Mouse (Mus musculus): ENCODE measurements around the gene Eif2a.
A peak's percentile ranks its signal among the peaks of the same experiment; 100 is the strongest.
"Not testable (repeated sequence)": the region's sequence is repeated elsewhere in the genome, so short reads cannot be mapped to it uniquely, and the experiment has no call there.

Gene Eif2a

DNA sequence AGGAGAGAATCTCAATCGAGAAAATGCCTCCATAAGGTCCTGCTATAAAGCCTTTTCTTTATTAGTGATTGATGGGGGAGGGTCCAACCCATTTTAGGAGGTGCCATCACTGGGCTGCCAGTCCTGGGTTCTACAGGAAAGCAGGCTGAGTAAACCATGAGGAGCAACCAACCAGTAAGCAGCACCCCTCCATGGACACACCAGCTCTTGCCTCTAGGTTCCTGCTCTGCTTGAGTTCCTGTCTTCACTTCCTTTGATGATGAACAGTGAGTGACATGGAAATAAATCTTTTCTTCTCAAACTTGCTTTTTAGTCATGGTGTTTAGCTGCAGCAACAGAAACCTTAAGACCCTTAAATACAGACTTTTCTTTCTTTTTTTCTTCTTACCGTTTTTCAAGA, 4.3 kb upstream of the Eif2a start:
- no peak for DNase-seq (ENCODE audit: low spot score in 2 of 2)

DNA sequence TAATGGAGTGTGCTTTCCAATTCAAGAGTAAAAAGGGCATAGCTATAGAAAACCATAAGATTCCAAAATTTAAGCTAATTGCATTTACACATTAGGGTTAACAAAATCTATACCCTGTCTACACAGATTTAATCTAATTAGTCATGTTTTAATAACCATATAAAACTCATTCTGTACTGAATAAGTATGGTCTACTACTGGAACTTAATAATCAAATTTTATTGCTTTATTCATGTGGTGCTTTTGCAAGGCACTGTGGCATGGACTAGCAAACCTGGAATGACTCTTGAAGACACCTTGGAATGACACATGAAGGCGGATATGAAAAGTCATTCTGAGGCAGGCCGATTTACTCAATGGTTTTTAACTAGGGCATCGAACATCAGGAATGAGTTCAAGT, 2.2 kb upstream of the Eif2a start:
- DNase-seq (ENCODE audit: low spot score in 2 of 2): no peak

DNA sequence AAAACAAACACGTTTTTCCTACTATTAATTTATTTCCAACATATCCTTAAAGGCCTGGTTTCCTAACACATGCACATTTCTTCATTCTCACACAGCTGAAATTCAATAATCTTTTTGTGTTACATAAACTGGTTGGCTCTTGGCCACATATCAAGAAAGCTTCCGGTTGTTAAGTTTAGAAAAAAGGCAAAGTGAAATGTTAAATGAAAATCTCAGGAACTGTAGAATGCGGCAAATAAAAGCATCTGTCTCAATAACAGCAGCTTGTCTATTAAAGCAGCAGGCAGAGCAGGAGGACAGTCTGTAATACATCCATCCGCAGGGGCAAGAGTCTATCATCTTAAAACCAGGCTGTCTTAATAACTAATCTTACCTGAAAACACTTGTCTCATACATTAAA, 1.4 kb upstream of the Eif2a start:
- no peak for DNase-seq (ENCODE audit: low spot score in 2 of 2)

DNA sequence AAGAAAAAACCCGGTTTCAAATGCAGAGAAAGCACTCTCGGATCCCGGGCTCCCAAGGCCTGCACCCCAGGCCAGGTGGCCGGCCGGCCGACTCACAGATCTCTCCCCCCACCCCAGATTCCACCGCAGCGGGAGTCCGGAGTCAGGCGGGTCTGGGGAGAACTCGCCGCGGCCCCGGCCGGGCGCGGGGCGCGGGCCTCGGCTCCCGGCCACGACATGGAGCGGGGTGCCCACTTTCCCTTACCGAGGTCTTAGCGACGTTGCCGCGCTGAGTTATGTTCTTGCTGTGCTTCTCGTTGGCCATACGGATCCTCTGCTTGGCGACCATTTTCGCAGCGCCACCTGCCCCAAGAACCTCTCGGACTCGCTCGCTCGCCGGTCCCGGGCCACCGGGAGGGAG, 455 bp upstream of the Eif2a start:
- no peak for DNase-seq (ENCODE audit: low spot score in 2 of 2)

DNA sequence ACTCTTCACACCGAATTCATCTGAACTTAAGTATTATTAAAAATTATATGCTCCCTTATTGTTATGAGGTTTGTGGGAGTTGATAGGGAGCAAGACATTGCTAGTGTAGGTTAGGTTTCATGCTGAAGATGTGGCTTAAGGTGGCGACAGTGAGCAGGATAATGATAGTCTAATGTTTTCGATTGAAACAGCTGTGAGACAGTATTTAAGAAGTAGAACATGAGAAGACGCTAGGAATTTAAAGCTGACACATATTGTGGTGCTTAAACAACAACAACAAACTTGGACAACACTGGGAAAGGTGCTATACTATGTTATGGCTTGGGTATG, 752 bp downstream of the Eif2a start:
- DNase-seq (ENCODE audit: low spot score in 2 of 2): no peak

DNA sequence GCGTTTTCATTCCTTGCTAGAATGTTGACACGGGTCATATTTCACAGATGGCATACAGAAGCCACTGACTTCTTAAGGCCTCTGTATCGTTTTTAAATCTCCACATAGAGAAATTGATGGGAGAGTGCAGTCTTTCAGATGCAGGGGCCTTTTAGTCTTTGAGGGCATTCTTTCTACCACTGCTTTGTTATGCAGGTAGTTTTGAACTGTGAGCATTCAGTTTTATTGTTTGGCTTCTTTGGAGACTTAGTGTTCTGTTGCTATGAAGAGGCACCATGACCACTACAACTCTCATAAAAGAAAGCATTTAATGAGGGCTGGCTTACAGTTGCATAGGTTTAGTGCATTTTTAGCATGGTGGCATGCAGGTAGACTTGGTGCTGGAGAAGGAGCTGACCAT, 11.0 kb downstream of the Eif2a start:
- no peak for DNase-seq (ENCODE audit: low spot score in 2 of 2)

DNA sequence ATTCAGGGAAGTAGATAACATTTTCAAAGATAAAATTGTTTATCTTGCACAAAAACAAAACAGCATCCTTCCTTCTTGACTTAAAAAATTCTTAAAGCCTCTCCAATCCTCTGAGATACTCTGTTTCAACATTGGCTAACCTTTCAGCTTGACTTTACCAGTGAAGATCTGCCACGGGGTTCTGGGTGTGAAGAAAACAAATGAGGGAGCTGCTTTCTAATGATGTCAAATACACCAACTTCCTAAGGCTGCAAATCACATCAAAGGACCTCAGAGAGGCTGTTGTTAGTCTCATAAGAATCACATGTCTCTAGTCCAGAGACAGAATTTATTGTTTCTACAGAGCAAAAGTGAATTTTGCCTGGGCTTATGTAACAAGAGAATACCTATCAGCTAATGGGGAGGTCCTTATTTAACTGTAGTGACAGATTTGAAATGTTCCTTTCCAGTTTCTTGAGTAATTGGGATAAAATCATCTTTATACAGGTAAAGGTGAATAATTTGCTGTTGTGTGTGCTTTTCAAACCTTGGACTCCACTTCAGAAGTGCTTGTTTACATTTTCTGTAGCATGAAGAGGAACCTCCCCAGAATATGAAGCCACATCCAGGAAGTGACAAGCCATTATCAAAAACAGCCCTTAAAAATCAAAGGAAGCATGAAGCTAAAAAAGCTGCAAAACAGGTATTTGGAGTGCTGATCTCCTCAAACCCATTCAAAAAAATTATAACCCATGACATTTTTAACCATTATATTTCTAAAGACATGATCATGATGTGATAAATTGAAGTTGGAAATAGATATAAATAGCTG, 26.6 kb downstream of the Eif2a start:
- DNase-seq (ENCODE audit: low spot score in 2 of 2): no peak

DNA sequence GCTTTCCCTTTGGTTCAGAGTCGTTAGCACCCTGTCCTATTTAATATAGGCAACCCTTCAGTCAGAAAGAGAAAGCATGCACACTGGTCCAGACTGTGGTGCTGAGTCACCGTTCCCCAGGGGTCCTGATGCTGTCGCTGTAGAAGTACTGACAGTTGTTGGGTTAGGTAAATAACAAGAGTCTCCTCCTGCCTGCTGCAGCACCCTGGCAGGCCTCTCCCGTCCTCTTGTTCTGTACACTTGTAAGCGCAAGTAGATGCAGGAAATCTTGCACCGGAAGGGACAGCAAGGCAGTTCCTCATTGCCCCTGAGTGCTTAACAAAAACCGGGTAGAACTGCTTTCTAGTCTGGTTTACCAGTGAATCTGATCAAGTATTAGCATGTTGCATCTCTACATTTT, 31.0 kb downstream of the Eif2a start:
- no peak for DNase-seq (ENCODE audit: low spot score in 2 of 2)

DNA sequence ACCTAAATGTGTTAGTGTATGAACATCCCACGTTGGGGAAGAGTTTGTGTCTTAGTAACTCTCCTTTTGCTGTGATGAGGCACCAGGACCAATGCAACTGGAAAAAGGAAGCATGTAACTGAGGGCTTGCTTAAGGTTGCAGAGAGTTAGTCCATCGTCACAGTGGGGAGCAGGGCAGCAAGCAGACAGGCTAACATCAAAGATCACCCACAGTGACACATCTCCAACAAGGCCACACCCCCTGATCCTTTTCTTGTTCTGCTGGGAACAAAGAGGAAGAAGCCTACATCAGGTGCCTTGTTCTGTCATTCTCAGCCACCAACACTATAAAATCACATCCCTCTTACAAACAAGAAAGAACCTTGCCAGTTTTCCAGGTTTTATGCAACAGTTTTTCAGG, 34.3 kb downstream of the Eif2a start:
- DNase-seq (ENCODE audit: low spot score in 2 of 2): no peak

DNA sequence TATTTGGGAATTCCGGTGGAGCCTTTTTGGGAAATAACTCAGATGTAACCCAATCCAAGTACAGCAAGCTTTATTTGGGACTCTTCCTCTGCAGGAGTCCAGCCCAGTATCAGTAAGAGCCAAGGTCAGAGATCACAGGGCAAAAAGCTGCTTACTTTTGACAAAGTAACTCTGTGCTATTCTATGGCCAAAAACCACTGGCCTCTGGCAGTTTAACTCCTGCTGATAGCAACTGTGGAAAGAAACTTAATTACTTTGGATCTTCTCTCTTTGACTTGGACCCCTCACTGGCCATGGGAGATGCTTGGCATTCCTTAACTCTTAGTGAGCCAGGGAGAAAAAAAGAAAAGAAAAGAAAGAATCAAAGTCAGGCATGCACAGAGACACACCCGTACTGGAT, 35.8 kb downstream of the Eif2a start:
- DNase-seq (ENCODE audit: low spot score in 2 of 2): no peak

DNA sequence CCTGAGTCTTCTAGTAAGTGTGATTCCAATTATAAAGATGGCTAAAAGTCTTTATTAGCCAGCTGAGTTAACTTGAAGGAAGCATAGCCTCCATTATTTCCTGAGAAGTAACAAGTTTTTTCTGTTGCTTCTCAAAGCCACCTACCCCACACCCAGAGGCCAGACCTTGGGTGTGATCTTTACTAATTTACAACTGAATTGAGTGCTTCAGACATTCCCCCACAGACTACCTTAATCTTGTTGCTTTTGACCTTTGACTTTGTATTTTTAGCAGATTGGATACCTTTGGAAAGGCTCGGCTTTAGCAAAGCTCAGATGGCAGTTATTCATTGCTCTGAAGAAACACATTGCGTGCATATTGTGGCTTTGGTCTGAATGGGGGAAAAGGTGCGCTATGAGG, 45.2 kb downstream of the Eif2a start:
- DNase-seq (ENCODE audit: low spot score in 2 of 2): no peak

DNA sequence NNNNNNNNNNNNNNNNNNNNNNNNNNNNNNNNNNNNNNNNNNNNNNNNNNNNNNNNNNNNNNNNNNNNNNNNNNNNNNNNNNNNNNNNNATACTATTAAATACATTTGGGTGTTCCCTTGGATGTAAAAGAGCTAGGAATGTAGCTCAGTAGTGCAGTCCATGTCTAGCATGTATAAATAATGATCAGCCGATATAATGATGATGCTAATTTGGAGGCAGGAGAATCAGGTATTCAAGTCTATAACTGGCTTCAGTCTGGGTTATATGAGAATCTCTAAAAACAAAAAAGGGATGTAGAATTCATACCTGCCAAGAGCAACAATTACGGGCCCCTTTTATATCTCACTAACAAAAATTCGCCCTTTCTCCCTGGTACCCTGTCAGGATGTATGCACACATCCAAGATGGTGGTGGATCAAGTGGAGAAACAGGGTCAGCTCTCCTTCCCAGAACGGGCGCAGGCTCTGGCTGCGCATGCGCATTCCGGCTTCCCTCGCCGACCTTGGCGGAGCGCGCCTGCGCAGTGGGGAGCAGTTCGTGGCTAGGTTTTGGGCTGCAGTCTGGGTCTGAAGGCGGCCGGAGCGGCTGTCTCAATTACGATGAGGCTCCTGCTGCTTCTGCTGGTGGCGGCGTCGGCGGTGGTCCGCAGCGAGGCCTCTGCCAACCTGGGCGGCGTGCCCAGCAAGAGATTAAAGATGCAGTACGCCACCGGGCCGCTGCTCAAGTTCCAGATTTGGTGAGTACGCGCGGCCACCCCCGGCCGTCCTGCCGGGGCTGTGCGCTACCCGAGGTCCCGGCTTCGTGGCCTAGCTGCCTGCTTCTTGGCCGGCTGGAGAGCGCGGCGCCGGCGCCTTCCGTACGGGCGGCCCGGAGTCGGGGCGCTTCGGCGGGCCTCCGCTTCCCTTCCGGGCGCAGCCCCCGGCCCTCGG, 50.8 kb downstream of the Eif2a start, which contains the start of gene Selenot:
TSS of gene Selenot (plus strand) at position 500 of the 930 bp plus-strand sequence.
- DNase-seq (ENCODE audit: low spot score in 2 of 2): peak; percentile 96

DNA sequence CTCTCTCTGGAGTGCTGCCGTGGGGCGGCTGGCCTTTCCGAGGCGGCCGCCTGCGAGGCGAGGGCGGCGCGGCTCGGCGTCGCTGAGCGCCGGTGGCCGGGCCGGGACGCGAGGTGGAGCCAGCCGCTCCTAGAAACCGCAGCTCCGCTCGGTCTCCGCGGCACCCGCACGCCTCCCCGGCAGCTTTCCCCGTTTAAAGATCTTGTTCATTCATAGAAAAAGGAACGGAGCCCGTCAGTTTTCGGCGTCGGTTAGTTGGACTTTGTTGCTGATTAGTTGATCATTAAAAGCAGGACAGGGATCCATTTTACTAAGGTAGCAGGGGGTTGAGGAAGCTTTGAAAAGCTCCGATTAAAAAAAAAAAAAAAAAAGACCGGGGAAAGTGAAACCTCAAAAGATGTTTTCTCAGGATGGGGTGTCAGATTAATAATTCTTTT, 51.5 kb downstream of the Eif2a start:
- peak in 1 of 2 experiments; percentile 72 for DNase-seq (ENCODE audit: low spot score in 2 of 2)

DNA sequence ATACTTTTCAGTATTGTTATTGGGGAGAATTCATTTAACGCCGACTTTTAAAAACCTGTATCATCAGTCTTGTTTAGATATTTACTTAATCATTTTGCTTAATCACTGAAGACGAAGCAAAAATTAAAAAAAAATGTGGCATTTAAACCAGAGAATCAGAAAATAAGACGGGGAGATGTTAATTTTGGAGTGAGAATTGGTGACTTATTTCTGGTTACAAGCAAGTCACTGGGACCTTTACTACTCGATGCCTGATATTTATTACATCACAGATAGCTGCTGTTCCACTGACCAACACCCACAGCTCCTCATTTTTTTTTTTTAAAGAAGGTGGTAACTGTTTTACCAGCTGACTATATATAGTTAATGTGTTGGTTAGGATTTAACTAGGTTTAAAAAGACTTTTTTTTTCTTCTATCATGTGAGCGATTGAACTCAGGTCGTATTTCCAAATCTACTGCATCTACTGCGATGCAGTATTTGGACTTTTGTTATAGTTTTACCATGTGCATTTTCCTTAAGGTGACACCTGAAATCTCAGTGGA, 52.0 kb downstream of the Eif2a start:
- DNase-seq (ENCODE audit: low spot score in 2 of 2): no peak

DNA sequence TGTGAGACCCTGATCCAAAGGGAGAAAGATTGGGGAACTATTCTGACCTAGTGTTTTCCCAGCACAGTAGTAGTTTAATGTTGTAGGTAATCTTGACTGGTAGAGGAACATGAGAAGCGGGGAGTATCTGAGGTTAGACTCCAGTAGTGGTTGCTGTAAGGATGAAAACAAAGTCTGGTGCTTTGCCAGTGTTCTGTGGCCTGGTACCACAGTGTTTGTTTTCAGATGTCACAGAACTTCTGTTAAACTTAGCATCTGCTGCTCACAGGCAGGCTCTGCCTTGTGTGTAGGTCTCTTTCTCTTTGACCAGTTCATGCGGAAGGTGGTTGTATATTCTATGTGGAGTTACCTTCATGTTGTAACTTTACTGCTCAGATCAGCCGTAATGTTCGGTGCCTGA, 55.9 kb downstream of the Eif2a start:
- no peak for DNase-seq (ENCODE audit: low spot score in 2 of 2)

DNA sequence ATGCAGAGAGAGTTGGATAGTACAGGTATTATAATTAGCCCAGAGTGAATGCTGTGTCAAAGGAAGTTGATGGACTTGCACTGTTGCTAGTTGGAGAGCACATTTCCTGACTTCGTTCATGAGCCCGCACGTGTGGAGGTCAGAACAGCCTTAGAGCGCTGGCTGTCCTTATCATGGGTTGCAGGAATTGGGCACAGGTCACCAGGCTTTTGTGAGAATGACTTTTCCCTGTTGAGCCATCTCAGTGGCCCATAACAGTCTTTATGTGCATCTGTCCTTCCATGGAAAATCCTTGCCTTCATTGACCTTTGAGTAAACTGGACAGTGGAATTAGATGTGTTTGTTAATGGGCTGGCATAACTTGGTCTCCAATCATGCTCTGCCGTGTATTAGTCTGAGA, 56.7 kb downstream of the Eif2a start:
- no peak for DNase-seq (ENCODE audit: low spot score in 2 of 2)

DNA sequence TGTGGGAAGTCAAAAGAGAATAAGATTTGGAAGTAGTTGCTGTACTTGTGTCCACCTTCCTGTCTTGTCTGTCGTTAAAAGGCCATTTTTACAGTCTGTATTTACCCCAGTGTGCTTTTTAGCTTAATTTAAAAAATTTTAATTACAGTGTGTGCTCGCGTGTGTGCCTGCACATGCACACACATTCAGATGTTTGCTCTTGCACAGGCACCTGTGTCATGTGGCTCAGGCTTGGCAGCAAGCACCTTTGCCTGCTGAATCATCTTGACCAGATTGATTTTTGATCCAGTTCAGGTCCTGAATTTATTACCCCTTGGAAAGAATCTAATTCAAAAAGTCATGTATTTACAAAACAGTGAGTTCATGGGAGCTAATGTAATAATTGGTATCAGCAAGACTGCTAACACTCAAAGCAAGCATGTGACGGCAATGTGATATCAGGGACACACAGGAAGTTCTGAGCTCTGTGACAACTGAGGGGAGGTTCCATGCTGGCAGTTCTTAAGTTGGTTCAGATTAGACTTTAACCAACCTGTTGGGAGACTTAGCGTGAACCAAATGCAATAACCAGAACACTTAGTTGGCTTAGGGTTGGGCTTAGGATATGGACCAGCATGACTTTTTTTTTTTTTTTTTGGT, 57.3 kb downstream of the Eif2a start:
- DNase-seq (ENCODE audit: low spot score in 2 of 2): no peak

DNA sequence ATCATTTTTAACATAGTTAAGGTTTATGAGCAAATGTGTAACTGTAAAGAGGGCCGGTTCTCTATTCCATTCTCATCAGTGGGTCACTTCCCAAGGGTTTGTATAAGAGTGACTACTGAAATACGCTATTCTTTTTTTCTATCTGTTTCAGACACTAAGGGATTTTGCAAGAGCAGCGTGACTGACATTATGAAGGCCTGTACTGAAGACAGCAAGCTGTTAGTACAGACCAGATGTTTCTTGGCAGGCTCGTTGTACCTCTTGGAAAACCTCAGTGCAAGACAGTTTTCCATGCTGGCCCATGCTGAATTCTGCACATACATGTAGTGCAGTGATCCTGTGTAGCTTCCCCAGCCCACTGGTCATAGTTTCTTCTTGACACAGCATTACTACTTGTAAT, 64.9 kb downstream of the Eif2a start:
- not testable (repeated sequence) for DNase-seq (ENCODE audit: low spot score in 2 of 2)

DNA sequence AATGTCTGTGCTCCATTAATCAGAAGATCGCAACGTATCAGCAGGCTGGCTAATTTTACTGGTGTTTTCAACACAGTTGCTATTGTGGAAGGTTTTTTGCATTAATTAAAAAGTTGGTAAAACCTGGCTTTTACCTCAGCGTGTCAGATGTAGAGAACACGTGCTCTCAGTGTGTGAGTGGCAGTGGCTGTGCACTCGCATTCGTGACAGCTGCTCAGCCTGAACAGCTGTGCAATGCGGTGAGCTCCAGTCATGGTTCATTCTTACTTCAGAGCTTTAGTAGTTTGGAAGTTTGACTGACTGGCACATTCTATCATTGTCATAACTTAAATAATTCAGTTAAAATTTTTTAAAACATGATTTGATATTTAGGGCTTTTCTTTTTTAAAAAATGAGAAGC, 67.0 kb downstream of the Eif2a start:
- DNase-seq (ENCODE audit: low spot score in 2 of 2): not testable (repeated sequence)

DNA sequence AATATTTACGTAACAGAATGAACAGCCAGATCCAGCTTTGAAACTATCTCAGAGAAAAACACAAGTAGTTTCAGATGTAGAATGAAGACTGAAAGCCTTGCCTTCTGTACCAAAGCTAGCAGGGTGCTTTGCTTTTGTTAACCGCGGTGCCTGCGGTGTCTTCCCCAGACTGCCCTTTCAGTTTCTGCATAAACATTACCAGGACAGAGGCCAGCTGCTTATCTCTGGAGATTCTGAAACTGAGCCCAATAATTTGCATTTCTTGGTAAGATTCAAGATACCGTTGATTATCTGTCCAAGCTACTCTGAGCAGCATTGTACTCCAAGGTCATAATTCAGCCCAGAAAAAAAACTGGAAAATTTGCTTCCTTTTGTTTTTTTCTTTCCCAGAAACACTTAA, 68.0 kb downstream of the Eif2a start:
- DNase-seq (ENCODE audit: low spot score in 2 of 2): no peak
